Mouse (Mus musculus): Measurements from ENCODE around the gene Phf14. TPM values are rescaled to one million over a fixed set of nuclear protein-coding genes. Genes with fewer than 3 reads are reported as not detected.

Phf14 gene
- polyA plus RNA-seq, 1 experiment from 2014 or later = 101 TPM

- Histone ChIP-seq H3K27ac (no peak overlapping the region), H3K4me1 (no peaks in the 10 kb centered on the region), H3K27me3 (replicated peaks) (no peaks in the 10 kb centered on the region), H3K9me3 (no peaks in the 10 kb centered on the region), H3K4me2 (replicated peaks) (no peak overlapping the region), H3K9ac (no peak overlapping the region), H3K4me3 (no peak overlapping the region), H3K36me3 (0 out of 2 replicates have a peak, but pooled peaks cover 3% of the 10 kb centered on the region)
- ATAC-seq (ENCODE audit: low FRiP score, low read depth) = no peak
- WGBS = 67% methylated on average over 7 of the region's 7 CpGs
Measured at GRCm38 (mm10) chr6:12077338-12077737, 169.7 kb downstream of the Phf14 start.

GRCm38 (mm10) chr6:12077880-12078618, 170.4 kb downstream of the Phf14 start:
- Histone ChIP-seq H3K9me3 (no peaks in the 10 kb centered on the region), H3K36me3 (0 out of 2 replicates have a peak, but pooled peaks cover 3% of the 10 kb centered on the region), H3K27ac (no peak overlapping the region), H3K9ac (no peak overlapping the region), H3K4me1 (no peaks in the 10 kb centered on the region), H3K27me3 (replicated peaks) (no peaks in the 10 kb centered on the region), H3K4me3 (no peak overlapping the region), H3K4me2 (replicated peaks) (no peak overlapping the region)
- 72% methylated on average over 8 of the region's 8 CpGs for WGBS
- no peak for ATAC-seq (ENCODE audit: low FRiP score, low read depth)

GRCm38 (mm10) chr6:12079260-12079659, 171.7 kb downstream of the Phf14 start:
- Histone ChIP-seq H3K36me3 (peaks cover 11% of the 10 kb centered on the region; the same call in 1 of the 2 replicates), H3K4me2 (replicated peaks) (no peak overlapping the region), H3K9ac (no peak overlapping the region), H3K4me1 (no peaks in the 10 kb centered on the region), H3K27me3 (replicated peaks) (no peaks in the 10 kb centered on the region), H3K27ac (no peak overlapping the region), H3K9me3 (no peaks in the 10 kb centered on the region), H3K4me3 (no peak overlapping the region)
- WGBS = 91% methylated on average over 4 of the region's 4 CpGs
- no peak for ATAC-seq (ENCODE audit: low FRiP score, low read depth)

GRCm38 (mm10) chr6:12080423-12080822, 172.8 kb downstream of the Phf14 start:
- Histone ChIP-seq H3K9me3 (no peaks in the 10 kb centered on the region), H3K9ac (no peak overlapping the region), H3K4me1 (no peaks in the 10 kb centered on the region), H3K4me3 (no peak overlapping the region), H3K4me2 (replicated peaks) (no peak overlapping the region), H3K36me3 (peaks cover 11% of the 10 kb centered on the region; the same call in 1 of the 2 replicates), H3K27ac (no peak overlapping the region), H3K27me3 (replicated peaks) (no peaks in the 10 kb centered on the region)
- 69% methylated on average over 5 of the region's 5 CpGs for WGBS
- no peak; the same call in 1 of the 2 replicates for ATAC-seq (ENCODE audit: low FRiP score, low read depth)

- 94% methylated on average over 2 of the region's 2 CpGs for WGBS
- ATAC-seq (ENCODE audit: low FRiP score, low read depth) = no peak
- Histone ChIP-seq H3K27ac (no peak overlapping the region), H3K9me3 (no peaks in the 10 kb centered on the region), H3K36me3 (peaks cover 11% of the 10 kb centered on the region; the same call in 1 of the 2 replicates), H3K4me3 (no peak overlapping the region), H3K4me1 (no peaks in the 10 kb centered on the region), H3K4me2 (replicated peaks) (no peak overlapping the region), H3K9ac (no peak overlapping the region), H3K27me3 (replicated peaks) (no peaks in the 10 kb centered on the region)
Measured at GRCm38 (mm10) chr6:12081722-12082121, 174.1 kb downstream of the Phf14 start.

- H3K9me3 ChIP-seq = no peaks in the 10 kb centered on the region
- no peak for ATAC-seq (ENCODE audit: low FRiP score, low read depth)
- no peak overlapping the region for H3K9ac ChIP-seq
- H3K4me1 ChIP-seq = no peaks in the 10 kb centered on the region
- H3K4me3 ChIP-seq = no peak overlapping the region
- no peak overlapping the region for H3K4me2 ChIP-seq (replicated peaks)
- peaks cover 11% of the 10 kb centered on the region; the same call in 1 of the 2 replicates for H3K36me3 ChIP-seq
- no peak overlapping the region for H3K27ac ChIP-seq
- H3K27me3 ChIP-seq (replicated peaks) = no peaks in the 10 kb centered on the region
- WGBS = 85% methylated on average over 2 of the region's 2 CpGs
Measured at GRCm38 (mm10) chr6:12082125-12082524, 174.5 kb downstream of the Phf14 start.

- Histone ChIP-seq H3K4me2 (replicated peaks) (no peak overlapping the region), H3K36me3 (peaks cover 11% of the 10 kb centered on the region; the same call in 1 of the 2 replicates), H3K27me3 (replicated peaks) (no peaks in the 10 kb centered on the region), H3K4me1 (no peaks in the 10 kb centered on the region), H3K27ac (no peak overlapping the region), H3K9ac (no peak overlapping the region), H3K9me3 (no peaks in the 10 kb centered on the region), H3K4me3 (no peak overlapping the region)
- ATAC-seq (ENCODE audit: low FRiP score, low read depth) = no peak
- WGBS = 89% methylated on average over 6 of the region's 6 CpGs
Measured at GRCm38 (mm10) chr6:12082531-12083216, 175.1 kb downstream of the Phf14 start.

- peaks cover 11% of the 10 kb centered on the region; the same call in 1 of the 2 replicates for H3K36me3 ChIP-seq
- no peaks in the 10 kb centered on the region for H3K27me3 ChIP-seq (replicated peaks)
- no peak overlapping the region for H3K9ac ChIP-seq
- no peak overlapping the region for H3K4me3 ChIP-seq
- ATAC-seq (ENCODE audit: low FRiP score, low read depth) = no peak
- no peaks in the 10 kb centered on the region; the same call in 1 of the 2 replicates for H3K4me1 ChIP-seq
- H3K9me3 ChIP-seq = no peaks in the 10 kb centered on the region
- 88% methylated on average over 5 of the region's 5 CpGs for WGBS
- no peak overlapping the region for H3K27ac ChIP-seq
- no peak overlapping the region for H3K4me2 ChIP-seq (replicated peaks)
Measured at GRCm38 (mm10) chr6:12084721-12085120, 177.1 kb downstream of the Phf14 start.

GRCm38 (mm10) chr6:12089439-12089992, 181.9 kb downstream of the Phf14 start:
- Histone ChIP-seq H3K36me3 (no peaks in the 10 kb centered on the region), H3K27ac (no peak overlapping the region), H3K4me1 (no peaks in the 10 kb centered on the region; the same call in 1 of the 2 replicates), H3K4me2 (replicated peaks) (no peak overlapping the region), H3K9me3 (no peaks in the 10 kb centered on the region), H3K4me3 (no peak overlapping the region), H3K27me3 (replicated peaks) (no peaks in the 10 kb centered on the region), H3K9ac (no peak overlapping the region)
- peak; percentile 57 for ATAC-seq (ENCODE audit: low FRiP score, low read depth)
- WGBS = 40% methylated on average over 3 of the region's 3 CpGs

- H3K9me3 ChIP-seq = no peaks in the 10 kb centered on the region
- no peak overlapping the region for H3K9ac ChIP-seq
- no peak overlapping the region for H3K4me2 ChIP-seq (replicated peaks)
- H3K27ac ChIP-seq = no peak overlapping the region
- H3K27me3 ChIP-seq (replicated peaks) = no peaks in the 10 kb centered on the region
- ATAC-seq (ENCODE audit: low FRiP score, low read depth) = no peak
- no peaks in the 10 kb centered on the region for H3K4me1 ChIP-seq
- no peak overlapping the region for H3K4me3 ChIP-seq
- 95% methylated on average over 1 of the region's 1 CpGs for WGBS
- H3K36me3 ChIP-seq = no peaks in the 10 kb centered on the region
Measured at GRCm38 (mm10) chr6:12095716-12096115, 188.1 kb downstream of the Phf14 start.

GRCm38 (mm10) chr6:12097125-12097524, 189.5 kb downstream of the Phf14 start:
- Histone ChIP-seq H3K27me3 (replicated peaks) (no peaks in the 10 kb centered on the region), H3K4me1 (no peaks in the 10 kb centered on the region), H3K9ac (no peak overlapping the region), H3K9me3 (no peaks in the 10 kb centered on the region), H3K36me3 (no peaks in the 10 kb centered on the region), H3K27ac (no peak overlapping the region), H3K4me2 (replicated peaks) (peak overlapping the region; percentile 7; the same call in 1 of the 2 replicates), H3K4me3 (no peak overlapping the region)
- WGBS = 42% methylated on average over 4 of the region's 4 CpGs
- no peak for ATAC-seq (ENCODE audit: low FRiP score, low read depth)

GRCm38 (mm10) chr6:12105144-12105543, 197.5 kb downstream of the Phf14 start:
- H3K4me3 ChIP-seq = no peak overlapping the region
- WGBS = 77% methylated on average over 4 of the region's 4 CpGs
- ATAC-seq (ENCODE audit: low FRiP score, low read depth) = no peak

More at GRCm38 (mm10) chr6:12105144-12105543, 197.5 kb downstream of the Phf14 start:
- Histone ChIP-seq H3K4me1 (no peaks in the 10 kb centered on the region), H3K9ac (no peak overlapping the region), H3K9me3 (no peaks in the 10 kb centered on the region), H3K27ac (no peak overlapping the region), H3K36me3 (no peaks in the 10 kb centered on the region), H3K27me3 (replicated peaks) (no peaks in the 10 kb centered on the region), H3K4me2 (replicated peaks) (no peak overlapping the region)
